Mouse (Mus musculus): ENCODE results near the gene Nrxn2. TPM values are rescaled to one million over a fixed set of nuclear protein-coding genes. Genes with fewer than 3 reads are reported as not detected.

The Nrxn2 gene
- polyA plus RNA-seq, 1 experiment from 2014 or later, result 1.6 TPM

- ATAC-seq (replicated peaks; ENCODE audit: low FRiP score) (no peak), DNase-seq (ENCODE audit: low spot score) (no peak)
- WGBS, result 84% methylated on average over 2 of the region's 2 CpGs
- H3K27me3 ChIP-seq (replicated peaks; ENCODE audit: control insufficient read depth, insufficient read depth, low read length), result no peaks in the 10 kb centered on the region
- H3K9me3 ChIP-seq (ENCODE audit: control insufficient read depth, low read length), result no peaks in the 10 kb centered on the region
- H3K36me3 ChIP-seq (ENCODE audit: control insufficient read depth, insufficient read depth, low read length), result no peaks in the 10 kb centered on the region
- H3K27ac ChIP-seq (ENCODE audit: low read depth, low read length), result no peak overlapping the region
- H3K4me2 ChIP-seq, result no peak overlapping the region
- no peaks in the 10 kb centered on the region for H3K4me1 ChIP-seq (replicated peaks; ENCODE audit: control insufficient read depth, insufficient read depth, low read length)
- no peak overlapping the region for H3K9ac ChIP-seq (ENCODE audit: low read depth, low read length)
- H3K4me3 ChIP-seq (ENCODE audit: low read depth, low read length), result no peak overlapping the region
These were observed 147.9 kb downstream of the Nrxn2 start for GRCm38 (mm10) chr19:6566450-6566849.

DNA sequence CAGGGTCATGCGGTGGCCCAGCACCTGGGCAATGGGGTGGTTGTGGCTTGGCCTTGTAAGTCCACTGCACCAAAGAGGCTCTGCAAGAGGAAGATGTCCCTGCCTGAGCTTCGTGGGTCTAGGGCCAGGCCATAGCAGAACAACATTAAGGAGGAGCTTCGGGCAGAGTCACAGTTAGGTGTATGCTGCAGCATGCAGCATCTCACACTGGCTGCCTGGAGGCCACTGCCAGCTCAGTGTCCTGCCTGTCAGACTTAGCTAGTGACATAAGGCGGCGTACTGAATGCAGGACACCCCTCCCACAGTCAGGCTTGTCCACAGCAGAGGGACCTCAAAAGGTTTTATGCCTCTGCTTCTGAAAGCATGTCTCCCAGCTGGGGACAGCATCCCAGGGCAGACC is 150.5 kb downstream of the Nrxn2 start:
- no peak overlapping the region for H3K4me2 ChIP-seq
- H3K9me3 ChIP-seq (ENCODE audit: control insufficient read depth, low read length), result no peaks in the 10 kb centered on the region
- no peak overlapping the region for H3K27ac ChIP-seq (ENCODE audit: low read depth, low read length)
- WGBS, result 73% methylated on average over 5 of the region's 5 CpGs
- no peak overlapping the region for H3K9ac ChIP-seq (ENCODE audit: low read depth, low read length)
- H3K4me1 ChIP-seq (replicated peaks; ENCODE audit: control insufficient read depth, insufficient read depth, low read length), result no peaks in the 10 kb centered on the region
- no peaks in the 10 kb centered on the region; the same call in 1 of the 2 replicates for H3K27me3 ChIP-seq (replicated peaks; ENCODE audit: control insufficient read depth, insufficient read depth, low read length)
- H3K4me3 ChIP-seq (ENCODE audit: low read depth, low read length), result no peak overlapping the region
- ATAC-seq (replicated peaks; ENCODE audit: low FRiP score) (no peak), DNase-seq (ENCODE audit: low spot score) (no peak)
- H3K36me3 ChIP-seq (ENCODE audit: control insufficient read depth, insufficient read depth, low read length), result no peaks in the 10 kb centered on the region

DNA sequence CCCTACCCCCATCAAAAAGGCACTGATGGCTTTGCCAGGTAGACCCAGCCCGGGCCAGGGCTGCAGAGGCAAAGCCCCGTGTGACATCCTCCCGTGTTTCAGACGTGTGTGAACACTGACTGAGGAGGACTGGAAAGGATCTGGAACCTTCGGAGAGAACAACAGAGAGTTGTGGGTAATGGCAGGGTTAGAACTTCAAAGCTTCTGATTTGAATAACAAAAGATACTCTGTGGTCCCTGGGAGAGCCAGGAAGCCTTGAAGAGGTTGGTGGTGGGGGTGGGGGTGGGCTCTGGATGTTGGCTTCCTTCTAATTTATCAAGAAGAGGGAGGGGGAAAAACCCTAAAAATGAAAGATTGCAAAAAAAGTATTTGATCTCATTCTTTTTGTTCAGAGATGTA is 151.0 kb downstream of the Nrxn2 start:
- Histone ChIP-seq H3K9ac (ENCODE audit: low read depth, low read length) (no peak overlapping the region), H3K9me3 (ENCODE audit: control insufficient read depth, low read length) (no peaks in the 10 kb centered on the region), H3K27ac (ENCODE audit: low read depth, low read length) (no peak overlapping the region), H3K4me3 (ENCODE audit: low read depth, low read length) (no peak overlapping the region), H3K27me3 (replicated peaks; ENCODE audit: control insufficient read depth, insufficient read depth, low read length) (no peaks in the 10 kb centered on the region; the same call in 1 of the 2 replicates), H3K4me1 (replicated peaks; ENCODE audit: control insufficient read depth, insufficient read depth, low read length) (no peaks in the 10 kb centered on the region), H3K4me2 (no peak overlapping the region), H3K36me3 (ENCODE audit: control insufficient read depth, insufficient read depth, low read length) (no peaks in the 10 kb centered on the region)
- DNase-seq (ENCODE audit: low spot score) (no peak), ATAC-seq (replicated peaks; ENCODE audit: low FRiP score) (no peak)
- 46% methylated on average over 5 of the region's 5 CpGs for WGBS

- DNase-seq (ENCODE audit: low spot score), result no peak
- Histone ChIP-seq H3K4me3 (ENCODE audit: low read depth, low read length) (no peak overlapping the region), H3K27ac (ENCODE audit: low read depth, low read length) (no peak overlapping the region), H3K27me3 (replicated peaks; ENCODE audit: control insufficient read depth, insufficient read depth, low read length) (peaks cover 3% of the 10 kb centered on the region; the same call in 1 of the 2 replicates), H3K4me1 (replicated peaks; ENCODE audit: control insufficient read depth, insufficient read depth, low read length) (no peaks in the 10 kb centered on the region), H3K4me2 (no peak overlapping the region), H3K9me3 (ENCODE audit: control insufficient read depth, low read length) (no peaks in the 10 kb centered on the region), H3K9ac (ENCODE audit: low read depth, low read length) (no peak overlapping the region), H3K36me3 (ENCODE audit: control insufficient read depth, insufficient read depth, low read length) (no peaks in the 10 kb centered on the region)
- no peak for ATAC-seq (replicated peaks; ENCODE audit: low FRiP score)
- WGBS, result 72% methylated on average over 5 of the region's 5 CpGs
These were observed 152.9 kb downstream of the Nrxn2 start for GRCm38 (mm10) chr19:6571476-6571875.

DNA sequence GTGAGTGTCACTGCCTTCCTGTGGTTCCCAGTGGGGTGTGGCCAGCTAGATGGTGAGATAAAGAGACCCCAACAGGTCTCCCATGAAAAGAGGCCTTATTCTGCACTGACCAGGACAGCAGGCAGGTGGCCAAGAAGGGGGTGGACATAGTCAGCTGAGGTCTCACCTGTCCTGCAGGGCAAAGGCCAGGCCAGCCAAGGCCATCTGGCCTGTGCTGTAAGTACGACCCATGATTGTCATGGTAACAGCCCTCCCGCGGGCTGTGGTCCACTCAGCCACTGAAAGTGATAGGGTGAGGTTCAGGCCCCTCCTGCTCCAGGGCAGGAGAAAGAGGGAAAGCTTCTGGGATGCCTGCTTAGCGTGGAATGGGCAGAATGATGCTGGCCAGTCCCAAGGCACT is 153.5 kb downstream of the Nrxn2 start:
- Histone ChIP-seq H3K4me1 (replicated peaks; ENCODE audit: control insufficient read depth, insufficient read depth, low read length) (no peaks in the 10 kb centered on the region), H3K4me2 (no peak overlapping the region), H3K36me3 (ENCODE audit: control insufficient read depth, insufficient read depth, low read length) (no peaks in the 10 kb centered on the region), H3K4me3 (ENCODE audit: low read depth, low read length) (no peak overlapping the region), H3K27ac (ENCODE audit: low read depth, low read length) (no peak overlapping the region), H3K9me3 (ENCODE audit: control insufficient read depth, low read length) (no peaks in the 10 kb centered on the region), H3K27me3 (replicated peaks; ENCODE audit: control insufficient read depth, insufficient read depth, low read length) (peaks cover 4% of the 10 kb centered on the region; the same call in 1 of the 2 replicates), H3K9ac (ENCODE audit: low read depth, low read length) (no peak overlapping the region)
- no peak for DNase-seq (ENCODE audit: low spot score)
- ATAC-seq (replicated peaks; ENCODE audit: low FRiP score), result no peak
- WGBS, result 38% methylated on average over 4 of the region's 4 CpGs

Small RNA genes within 50 kb of the gene (microRNA-seq; reads per million reads assigned to microRNA genes)
- not detected for gene Gm26460 (ENCODE audit: borderline number of aligned reads)

Other genes with a start within 250 kb of the Nrxn2 start
- gene Majin, start 234.3 kb upstream of the Nrxn2 start, polyA plus RNA-seq (2014; fragmentation: Nextera tagmentation; extraction: Ambion mirVana), result not detected in 2 replicates
- 0.70 TPM in 1 of 2 replicates, not detected in the other for gene Gpha2, start 192.4 kb upstream of the Nrxn2 start, polyA plus RNA-seq (2014; fragmentation: Nextera tagmentation; extraction: Ambion mirVana)
- gene Ppp2r5b, start 182.9 kb upstream of the Nrxn2 start, polyA plus RNA-seq (2014; fragmentation: Nextera tagmentation; extraction: Ambion mirVana), result 10.5 and 12.0 TPM in 2 replicates
- gene Atg2a, start 177.1 kb upstream of the Nrxn2 start, polyA plus RNA-seq (2014; fragmentation: Nextera tagmentation; extraction: Ambion mirVana), result 10.4 and 13.5 TPM in 2 replicates
- gene Ehd1, start 142.0 kb upstream of the Nrxn2 start, polyA plus RNA-seq (2014; fragmentation: Nextera tagmentation; extraction: Ambion mirVana), result 96.5 and 105 TPM in 2 replicates
- 0.26 and 1.2 TPM in 2 replicates for gene Cdc42bpg, start 112.3 kb upstream of the Nrxn2 start, polyA plus RNA-seq (2014; fragmentation: Nextera tagmentation; extraction: Ambion mirVana)
- 53.8 and 59.7 TPM in 2 replicates for gene Men1, start 83.8 kb upstream of the Nrxn2 start, polyA plus RNA-seq (2014; fragmentation: Nextera tagmentation; extraction: Ambion mirVana)
- 12.9 and 14.2 TPM in 2 replicates for gene Map4k2, start 77.6 kb upstream of the Nrxn2 start, polyA plus RNA-seq (2014; fragmentation: Nextera tagmentation; extraction: Ambion mirVana)
- 194 and 203 TPM in 2 replicates for gene Sf1, start 55.0 kb upstream of the Nrxn2 start, polyA plus RNA-seq (2014; fragmentation: Nextera tagmentation; extraction: Ambion mirVana)
- gene Pygm, start 34.3 kb upstream of the Nrxn2 start, polyA plus RNA-seq (2014; fragmentation: Nextera tagmentation; extraction: Ambion mirVana), result 1.4 and 4.3 TPM in 2 replicates
- gene Rasgrp2, start 19.4 kb upstream of the Nrxn2 start, polyA plus RNA-seq (2014; fragmentation: Nextera tagmentation; extraction: Ambion mirVana), result 97.6 and 105 TPM in 2 replicates
- gene Slc22a12, start 124.3 kb downstream of the Nrxn2 start, polyA plus RNA-seq (2014; fragmentation: Nextera tagmentation; extraction: Ambion mirVana), result not detected in 2 replicates